ENCODE assay signal across 20 mouse cellular contexts in genomic region chr9:112344792-112345191, GRCm38 (mm10).
A peak's percentile ranks its signal among the peaks of the same experiment; 100 is the strongest.
DNase-seq lines count a peak whose midpoint lies in the region; ATAC-seq and TF ChIP-seq lines count a peak whose summit lies in the region.
"Had no signal": no experiment of that assay in that cellular context is flagged by ENCODE, and none has a peak within 500 bp of the region (broad histone marks: within the 10 kb centered on the region; RNA-seq: fewer than 3 reads in every experiment).

No protein-coding gene starts in this region.

- H3K9ac ChIP-seq in kidney, postnatal 0 days (ENCODE audit: low read depth, low read length) = no peak overlapping the region
- H3K9ac ChIP-seq: forebrain, embryonic 13.5 days; hindbrain, embryonic 12.5 days; liver, embryonic 15.5 days had no signal

- H3K36me3 ChIP-seq in kidney, postnatal 0 days (ENCODE audit: insufficient read depth, low read length) = no peaks in the 10 kb centered on the region
- H3K36me3 ChIP-seq: hindbrain, embryonic 12.5 days; liver, embryonic 15.5 days had no signal

- 19% methylated on average over 1 of the region's 1 CpGs for WGBS in kidney, postnatal 0 days

- no peak overlapping the region for H3K4me3 ChIP-seq in kidney, postnatal 0 days (replicated peaks; ENCODE audit: low read depth, low read length)
- H3K4me3 ChIP-seq: forebrain, embryonic 13.5 days; hindbrain, embryonic 12.5 days; layer of hippocampus, adult 2 months; liver, embryonic 15.5 days had no signal

- H3K27ac ChIP-seq in kidney, postnatal 0 days = no peak overlapping the region
- H3K27ac ChIP-seq: forebrain, embryonic 13.5 days; hindbrain, embryonic 12.5 days; layer of hippocampus, adult 2 months; liver, embryonic 15.5 days had no signal

- DNase-seq in embryo, embryonic 10.5 days (ENCODE audit: low spot score) = peak; percentile 19
- no peak for DNase-seq in embryo, embryonic 10 days (ENCODE audit: low spot score)
- peak; percentile 31 for DNase-seq in kidney, postnatal 0 days (ENCODE audit: low spot score)
- DNase-seq in kidney, postnatal 36 days = no peak
- peak; percentile 8 to 16 for DNase-seq in gastrocnemius, adult 8-10 months (ENCODE audit: low spot score in 2 of 2)
- DNase-seq in mesoderm, embryonic 11.5 days (ENCODE audit: low read depth, low spot score) = peak; percentile 50
- DNase-seq in layer of hippocampus, adult 8-10 months (ENCODE audit: low spot score in 2 of 2) = no peak
- DNase-seq: adrenal gland, adult 2 months; cerebellum, adult 9-10 months; heart, postnatal 10 days; kidney, adult 9 months; midbrain, embryonic 14.5 days had no signal

- H3K9me3 ChIP-seq in kidney, postnatal 0 days (replicated peaks; ENCODE audit: low read length) = no peaks in the 10 kb centered on the region
- H3K9me3 ChIP-seq: forebrain, embryonic 13.5 days; hindbrain, embryonic 12.5 days; liver, embryonic 15.5 days had no signal

- ATAC-seq in kidney, postnatal 0 days (replicated peaks; ENCODE audit: low FRiP score, low read depth) = no peak
- no peak for ATAC-seq in megakaryocyte-erythroid progenitor cell, adult 5-6 weeks (replicated peaks; ENCODE audit: low FRiP score, low TSS enrichment, poor library complexity, severe bottlenecking)
- ATAC-seq: forebrain, embryonic 13.5 days; inflammation-experienced regulatory T-cells, adult 6 months; lung, postnatal 0 days had no signal

- TF ChIP-seq CTCF in kidney, postnatal 0 days (IDR thresholded peaks at IDR 0.05; ENCODE audit: low read depth) = no peak

- H3K4me2 ChIP-seq in kidney, postnatal 0 days (ENCODE audit: low read length) = no peak overlapping the region
- H3K4me2 ChIP-seq: forebrain, embryonic 13.5 days; heart, embryonic 11.5 days; hindbrain, embryonic 12.5 days; liver, embryonic 15.5 days had no signal

- no peaks in the 10 kb centered on the region for H3K27me3 ChIP-seq in kidney, postnatal 0 days (ENCODE audit: insufficient read depth, low read length)
- H3K27me3 ChIP-seq: forebrain, embryonic 13.5 days; hindbrain, embryonic 12.5 days; liver, embryonic 15.5 days had no signal

- no peaks in the 10 kb centered on the region for H3K4me1 ChIP-seq in kidney, postnatal 0 days (replicated peaks; ENCODE audit: insufficient read depth, low read length)
- H3K4me1 ChIP-seq: forebrain, embryonic 13.5 days; hindbrain, embryonic 12.5 days; liver, embryonic 15.5 days had no signal

Comparison
In these comparisons a context has a peak if more than half of its experiments do, and no peak if none do; other contexts are left out.
1. DNase-seq: peak in embryo, embryonic 10.5 days (single experiment), kidney, postnatal 0 days (single experiment), gastrocnemius, adult 8-10 months (2 of 2) and mesoderm, embryonic 11.5 days (single experiment); none in embryo, embryonic 10 days (single experiment), kidney, postnatal 36 days (0 of 2) and layer of hippocampus, adult 8-10 months (0 of 2).